13 mouse cellular contexts compared by ENCODE assay signal in the genomic region with DNA sequence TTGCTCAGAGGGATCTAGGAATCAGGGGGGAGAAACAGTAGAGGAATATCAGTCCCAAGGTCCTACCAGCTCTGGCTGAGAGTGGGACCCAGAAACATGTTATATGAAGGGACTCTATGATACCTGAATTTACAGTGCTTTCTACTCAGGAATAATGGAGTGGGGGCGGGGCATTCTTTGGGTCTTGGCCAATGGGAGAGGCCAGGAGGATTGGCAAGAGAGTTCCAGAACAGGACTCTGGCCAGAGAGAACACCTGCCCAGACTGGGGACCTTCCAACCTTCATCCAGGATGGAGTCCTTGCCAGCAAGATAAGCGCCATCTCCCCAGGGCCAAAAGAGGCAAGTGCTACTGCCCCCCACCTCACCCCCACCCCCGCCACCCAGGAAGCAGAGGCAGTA.
A peak's percentile ranks its signal among the peaks of the same experiment; 100 is the strongest.
DNase-seq lines count a peak whose midpoint lies in the region.
"Had no signal": no experiment of that assay in that cellular context is flagged by ENCODE, and none has a peak within 500 bp of the region (broad histone marks: within the 10 kb centered on the region; RNA-seq: fewer than 3 reads in every experiment).

No protein-coding gene starts in this region.

- peak; percentile 55 to 79 for DNase-seq in cerebellum, postnatal 14 days
- no peak for DNase-seq in cerebellum, adult 18-20 months
- peak; percentile 1 for DNase-seq in lung, postnatal 36 days
- DNase-seq in lung, postnatal 4 days: no peak
- DNase-seq in spleen, postnatal 4 days (ENCODE audit: low spot score in 2 of 2): no peak
- DNase-seq: adrenal gland, adult 2 months; adrenal gland, postnatal 10 days; adrenal gland, postnatal 25 days; cerebellum, adult 11-12 months; cerebellum, adult 8-10 months; cerebellum, adult 9-11 months; cerebellum, postnatal 36 days; embryo, embryonic 11 days had no signal

Comparison
In these comparisons a context has a peak if more than half of its experiments do, and no peak if none do; other contexts are left out.
1. DNase-seq: peak in cerebellum, postnatal 14 days (2 of 2) and lung, postnatal 36 days (single experiment); none in cerebellum, adult 18-20 months (0 of 2), lung, postnatal 4 days (0 of 2) and spleen, postnatal 4 days (0 of 2).